Mouse (Mus musculus) granulocyte monocyte progenitor cell, adult 5-6 weeks (primary cell): ENCODE data around the gene Gm21304. TPM values are rescaled to one million over a fixed set of nuclear protein-coding genes. Genes with fewer than 3 reads are reported as not detected.
"Not testable (repeated sequence)": the region's sequence is repeated elsewhere in the genome, so short reads cannot be mapped to it uniquely, and the experiment has no call there.

Experiments
- ATAC-seq: replicated peaks from 2 replicates; pipeline ENCODE4 v1.8.0; 2016; ENCODE audit warnings: mild to moderate bottlenecking, moderate TSS enrichment, inconsistent platforms; ENCODE audit not compliant: poor library complexity, severe bottlenecking
- total RNA-seq, 2 experiments: library from RNA; stranded (forward) in 1 of 2; stranded (reverse) in 1 of 2; fragments of 200-712, 200-1000 nt in 1 of 2; fragments of >200 nt in 1 of 2; fragmentation: Nextera tagmentation in 1 of 2; gene quantifications; 2 replicates each; pipeline ENCODE4 v1.2.3; 2014 to 2017

Gm21304 gene
- total RNA-seq (2014; fragmentation: Nextera tagmentation) (not detected in 2 replicates), total RNA-seq (2017) (not detected in 2 replicates)

DNA sequence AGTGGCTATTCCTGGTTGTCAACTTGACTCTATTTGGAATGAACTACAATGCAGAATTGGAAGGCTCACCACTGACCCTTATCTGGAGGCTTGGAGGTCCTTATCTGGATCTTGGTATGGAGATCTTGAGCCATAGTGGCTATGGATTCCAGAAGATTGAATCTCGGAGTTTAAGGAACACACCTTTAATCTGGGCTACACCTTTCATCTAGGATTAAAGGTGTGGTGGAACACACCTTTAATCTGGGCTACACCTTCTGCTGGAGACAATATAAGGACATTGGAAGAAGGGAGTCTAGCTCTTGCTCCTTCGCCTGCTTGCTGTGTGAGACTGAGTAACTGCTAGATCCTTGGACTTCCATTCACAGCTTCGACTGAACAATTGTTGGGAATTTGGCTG is at the start of gene Gm21304:
Gm21304 (plus strand) TSS at position 301 of the 400 bp plus-strand sequence.
- not testable (repeated sequence) for ATAC-seq

DNA sequence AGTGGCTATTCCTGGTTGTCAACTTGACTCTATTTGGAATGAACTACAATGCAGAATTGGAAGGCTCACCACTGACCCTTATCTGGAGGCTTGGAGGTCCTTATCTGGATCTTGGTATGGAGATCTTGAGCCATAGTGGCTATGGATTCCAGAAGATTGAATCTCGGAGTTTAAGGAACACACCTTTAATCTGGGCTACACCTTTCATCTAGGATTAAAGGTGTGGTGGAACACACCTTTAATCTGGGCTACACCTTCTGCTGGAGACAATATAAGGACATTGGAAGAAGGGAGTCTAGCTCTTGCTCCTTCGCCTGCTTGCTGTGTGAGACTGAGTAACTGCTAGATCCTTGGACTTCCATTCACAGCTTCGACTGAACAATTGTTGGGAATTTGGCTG is 25.6 kb upstream of the Gm21304 start, which contains the start of gene Gm21293:
Gm21293 (plus strand) TSS at position 301 of the 400 bp plus-strand sequence.
- not testable (repeated sequence) for ATAC-seq

DNA sequence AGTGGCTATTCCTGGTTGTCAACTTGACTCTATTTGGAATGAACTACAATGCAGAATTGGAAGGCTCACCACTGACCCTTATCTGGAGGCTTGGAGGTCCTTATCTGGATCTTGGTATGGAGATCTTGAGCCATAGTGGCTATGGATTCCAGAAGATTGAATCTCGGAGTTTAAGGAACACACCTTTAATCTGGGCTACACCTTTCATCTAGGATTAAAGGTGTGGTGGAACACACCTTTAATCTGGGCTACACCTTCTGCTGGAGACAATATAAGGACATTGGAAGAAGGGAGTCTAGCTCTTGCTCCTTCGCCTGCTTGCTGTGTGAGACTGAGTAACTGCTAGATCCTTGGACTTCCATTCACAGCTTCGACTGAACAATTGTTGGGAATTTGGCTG is 17.1 kb upstream of the Gm21304 start, which contains the start of gene Gm6763:
Gm6763 (plus strand) TSS at position 301 of the 400 bp plus-strand sequence.
- ATAC-seq = not testable (repeated sequence)

DNA sequence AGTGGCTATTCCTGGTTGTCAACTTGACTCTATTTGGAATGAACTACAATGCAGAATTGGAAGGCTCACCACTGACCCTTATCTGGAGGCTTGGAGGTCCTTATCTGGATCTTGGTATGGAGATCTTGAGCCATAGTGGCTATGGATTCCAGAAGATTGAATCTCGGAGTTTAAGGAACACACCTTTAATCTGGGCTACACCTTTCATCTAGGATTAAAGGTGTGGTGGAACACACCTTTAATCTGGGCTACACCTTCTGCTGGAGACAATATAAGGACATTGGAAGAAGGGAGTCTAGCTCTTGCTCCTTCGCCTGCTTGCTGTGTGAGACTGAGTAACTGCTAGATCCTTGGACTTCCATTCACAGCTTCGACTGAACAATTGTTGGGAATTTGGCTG is 8.6 kb upstream of the Gm21304 start, which contains the start of gene Gm8764:
Gm8764 (plus strand) TSS at position 301 of the 400 bp plus-strand sequence.
- not testable (repeated sequence) for ATAC-seq

DNA sequence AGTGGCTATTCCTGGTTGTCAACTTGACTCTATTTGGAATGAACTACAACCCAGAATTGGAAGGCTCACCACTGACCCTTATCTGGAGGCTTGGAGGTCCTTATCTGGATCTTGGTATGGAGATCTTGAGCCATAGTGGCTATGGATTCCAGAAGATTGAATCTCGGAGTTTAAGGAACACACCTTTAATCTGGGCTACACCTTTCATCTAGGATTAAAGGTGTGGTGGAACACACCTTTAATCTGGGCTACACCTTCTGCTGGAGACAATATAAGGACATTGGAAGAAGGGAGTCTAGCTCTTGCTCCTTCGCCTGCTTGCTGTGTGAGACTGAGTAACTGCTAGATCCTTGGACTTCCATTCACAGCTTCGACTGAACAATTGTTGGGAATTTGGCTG is 8.4 kb downstream of the Gm21304 start, which contains the start of gene Gm21312:
Gm21312 (plus strand) TSS at position 301 of the 400 bp plus-strand sequence.
- ATAC-seq = not testable (repeated sequence)

DNA sequence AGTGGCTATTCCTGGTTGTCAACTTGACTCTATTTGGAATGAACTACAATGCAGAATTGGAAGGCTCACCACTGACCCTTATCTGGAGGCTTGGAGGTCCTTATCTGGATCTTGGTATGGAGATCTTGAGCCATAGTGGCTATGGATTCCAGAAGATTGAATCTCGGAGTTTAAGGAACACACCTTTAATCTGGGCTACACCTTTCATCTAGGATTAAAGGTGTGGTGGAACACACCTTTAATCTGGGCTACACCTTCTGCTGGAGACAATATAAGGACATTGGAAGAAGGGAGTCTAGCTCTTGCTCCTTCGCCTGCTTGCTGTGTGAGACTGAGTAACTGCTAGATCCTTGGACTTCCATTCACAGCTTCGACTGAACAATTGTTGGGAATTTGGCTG is 16.9 kb downstream of the Gm21304 start, which contains the start of gene Gm20765:
Gm20765 (plus strand) TSS at position 301 of the 400 bp plus-strand sequence.
- ATAC-seq = not testable (repeated sequence)

DNA sequence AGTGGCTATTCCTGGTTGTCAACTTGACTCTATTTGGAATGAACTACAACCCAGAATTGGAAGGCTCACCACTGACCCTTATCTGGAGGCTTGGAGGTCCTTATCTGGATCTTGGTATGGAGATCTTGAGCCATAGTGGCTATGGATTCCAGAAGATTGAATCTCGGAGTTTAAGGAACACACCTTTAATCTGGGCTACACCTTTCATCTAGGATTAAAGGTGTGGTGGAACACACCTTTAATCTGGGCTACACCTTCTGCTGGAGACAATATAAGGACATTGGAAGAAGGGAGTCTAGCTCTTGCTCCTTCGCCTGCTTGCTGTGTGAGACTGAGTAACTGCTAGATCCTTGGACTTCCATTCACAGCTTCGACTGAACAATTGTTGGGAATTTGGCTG is 25.4 kb downstream of the Gm21304 start, which contains the start of gene Gm4340:
Gm4340 (plus strand) TSS at position 301 of the 400 bp plus-strand sequence.
- not testable (repeated sequence) for ATAC-seq

DNA sequence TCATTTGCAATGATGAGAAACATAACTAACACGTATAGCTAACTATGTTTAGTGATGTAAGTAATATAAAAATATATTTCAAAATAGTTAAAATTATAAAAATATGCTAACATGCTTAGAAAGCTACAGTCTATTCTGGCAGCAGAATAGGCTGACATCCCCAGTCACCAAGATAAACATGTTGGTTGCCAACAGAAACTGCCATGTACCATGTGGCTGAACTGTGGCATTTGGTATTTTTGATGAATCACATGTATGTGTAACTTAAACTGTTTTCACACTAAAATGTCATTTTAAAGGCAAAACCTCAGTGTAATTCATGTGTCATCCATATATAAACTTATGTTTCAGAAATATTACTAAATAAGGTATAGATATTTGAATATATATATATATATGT is 41.3 kb downstream of the Gm21304 start:
- ATAC-seq = no peak

DNA sequence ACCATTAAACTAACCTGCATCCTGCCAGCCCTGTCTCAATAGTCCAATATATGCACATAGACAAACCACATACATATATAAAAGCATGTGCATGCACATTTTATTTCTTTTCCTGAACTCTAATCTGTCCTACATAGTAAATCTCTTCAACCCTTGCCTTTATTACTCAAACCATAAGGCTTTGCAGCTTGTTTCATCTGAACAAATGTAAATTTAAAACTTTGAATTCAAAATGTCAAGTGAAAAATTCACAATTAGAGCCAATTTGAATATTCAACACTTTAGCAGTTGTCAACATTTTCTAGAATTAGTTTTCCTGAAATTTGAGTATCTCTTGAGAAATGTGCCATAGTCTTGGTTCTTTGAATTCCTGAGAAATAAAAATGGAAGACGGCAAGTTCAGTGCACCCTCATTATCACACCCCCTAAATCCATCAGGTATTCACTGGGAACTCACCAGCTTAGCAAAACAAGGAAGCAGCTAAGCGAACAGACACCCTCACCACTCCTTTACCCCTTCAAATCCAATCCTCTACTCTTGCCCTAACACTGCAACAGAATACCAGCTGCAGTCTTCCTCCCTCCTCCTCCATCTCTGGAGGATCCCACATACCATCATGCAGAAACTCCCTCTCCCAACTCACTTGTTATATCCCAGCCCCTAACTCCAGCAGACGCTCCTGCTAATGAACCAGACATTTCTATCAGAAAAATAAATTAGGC is 42.1 kb downstream of the Gm21304 start:
- ATAC-seq = no peak

DNA sequence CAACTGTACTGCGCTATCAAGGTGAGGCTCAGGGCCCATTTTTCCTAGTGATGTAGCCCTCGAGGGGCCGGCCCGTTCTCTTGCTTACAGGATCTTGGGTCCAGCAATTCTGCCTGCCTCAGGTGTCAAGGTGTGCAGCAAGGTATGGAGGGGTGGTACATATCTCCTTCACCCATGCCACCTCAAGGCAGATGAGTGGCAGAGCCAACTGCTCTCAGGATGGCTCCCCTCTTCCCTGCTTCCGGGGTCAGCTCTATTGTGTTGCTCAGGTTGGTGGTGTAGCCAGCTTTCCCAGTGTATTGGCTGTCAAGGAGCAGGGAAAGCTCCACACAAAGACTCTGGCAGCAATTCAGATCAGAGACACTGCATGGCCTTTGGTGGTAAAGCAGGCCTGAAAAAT is 46.2 kb downstream of the Gm21304 start:
- no peak for ATAC-seq

Other genes with a start within 250 kb of the Gm21304 start
- not detected in 2 replicates for gene Gm21293, start 25.5 kb upstream of the Gm21304 start, total RNA-seq (2014; fragmentation: Nextera tagmentation)
- not detected in 2 replicates for gene Gm21293, start 25.5 kb upstream of the Gm21304 start, total RNA-seq (2017)
- gene Gm6763, start 17.0 kb upstream of the Gm21304 start, total RNA-seq (2014; fragmentation: Nextera tagmentation) = not detected in 2 replicates
- gene Gm6763, start 17.0 kb upstream of the Gm21304 start, total RNA-seq (2017) = not detected in 2 replicates
- gene Gm8764, start 8.5 kb upstream of the Gm21304 start, total RNA-seq (2014; fragmentation: Nextera tagmentation) = not detected in 2 replicates
- not detected in 2 replicates for gene Gm8764, start 8.5 kb upstream of the Gm21304 start, total RNA-seq (2017)
- gene Gm21312, start 8.5 kb downstream of the Gm21304 start, total RNA-seq (2014; fragmentation: Nextera tagmentation) = not detected in 2 replicates
- gene Gm21312, start 8.5 kb downstream of the Gm21304 start, total RNA-seq (2017) = not detected in 2 replicates
- not detected in 2 replicates for gene Gm20765, start 17.0 kb downstream of the Gm21304 start, total RNA-seq (2014; fragmentation: Nextera tagmentation)
- gene Gm20765, start 17.0 kb downstream of the Gm21304 start, total RNA-seq (2017) = not detected in 2 replicates
- not detected in 2 replicates for gene Gm4340, start 25.5 kb downstream of the Gm21304 start, total RNA-seq (2014; fragmentation: Nextera tagmentation)
- gene Gm4340, start 25.5 kb downstream of the Gm21304 start, total RNA-seq (2017) = not detected in 2 replicates